Mouse (Mus musculus) c-Kit-positive CD71-negative TER-119-negative erythroid progenitor cells, embryonic 14.5 days (primary cell): ENCODE measurements around the gene Dusp6.
"Not testable (repeated sequence)": the region's sequence is repeated elsewhere in the genome, so short reads cannot be mapped to it uniquely, and the experiment has no call there.

Experiments used
- DNase-seq: peaks from one replicate; pipeline ENCODE4 v3.0.0-alpha.2; 2013; ENCODE audit warnings: low read depth

Gene Dusp6

DNA sequence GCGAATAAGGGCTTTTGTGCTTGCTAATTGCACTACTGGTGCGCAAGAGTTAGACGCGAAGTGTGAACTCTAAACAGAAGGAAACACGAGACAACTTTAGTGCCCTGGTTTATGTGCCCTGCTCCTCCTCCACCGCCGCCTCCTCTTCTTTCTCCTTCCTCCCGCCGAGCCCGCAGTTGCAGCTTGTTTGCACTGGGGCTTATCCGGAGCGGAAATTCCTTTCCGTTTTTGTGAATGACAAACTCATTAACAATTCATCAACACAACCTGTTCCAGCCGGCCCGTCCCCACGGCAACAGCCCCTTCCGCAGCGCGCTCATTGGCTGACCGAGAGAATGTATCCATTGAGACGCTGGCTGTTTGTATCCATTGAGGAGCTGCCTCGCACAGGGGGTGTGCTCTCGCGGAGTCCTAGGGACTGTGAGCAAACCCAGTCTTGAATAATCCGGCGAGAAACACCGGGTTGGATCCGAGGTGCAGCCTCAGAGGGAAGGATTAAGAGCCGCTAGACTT lies at the start of gene Dusp6:
Gene Dusp6 (plus strand): TSS at position 365 of the 513 bp plus-strand sequence.
- peak; percentile 95 for DNase-seq

DNA sequence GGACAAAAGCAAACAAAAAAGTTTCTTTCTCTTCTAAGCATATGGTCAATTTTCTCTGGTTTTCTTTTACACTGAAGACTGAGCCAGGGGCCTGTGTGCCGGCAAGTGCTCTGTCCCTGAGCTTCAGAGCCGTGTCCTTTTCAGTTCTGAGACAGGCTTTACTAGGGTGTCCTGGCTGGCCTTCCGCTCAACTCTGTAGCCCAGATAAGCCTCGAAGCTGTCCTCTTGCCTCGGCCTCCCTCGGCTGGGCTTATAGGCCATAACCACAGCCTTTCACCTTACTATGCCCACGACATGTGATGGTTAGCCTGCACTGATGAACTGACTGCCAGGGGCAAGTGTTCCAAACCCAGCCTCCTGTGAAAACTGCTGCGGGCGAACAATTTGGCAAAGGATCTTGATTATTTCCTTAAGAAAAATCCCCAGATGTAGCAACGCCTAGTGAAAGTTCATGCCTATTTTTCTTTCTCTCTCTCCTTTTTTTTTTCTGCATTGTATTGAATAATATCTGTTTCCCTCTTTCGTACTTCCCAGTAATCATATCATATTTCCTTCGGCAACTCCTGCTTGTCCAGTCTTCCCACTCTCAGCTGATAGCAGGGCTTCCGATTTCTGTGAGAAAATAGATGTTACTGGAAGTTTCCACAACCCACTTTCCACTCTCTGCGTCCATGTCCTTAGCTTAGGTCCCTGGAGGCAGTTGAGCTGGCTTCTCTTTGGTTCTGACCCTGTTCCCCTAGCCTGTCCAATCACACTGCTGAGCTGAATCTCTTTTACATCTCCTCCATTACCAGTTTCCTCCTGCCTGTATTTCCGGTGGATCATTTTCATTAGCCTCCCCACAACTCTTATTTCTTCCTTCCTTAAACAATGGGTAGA lies 48.4 kb upstream of the Dusp6 start:
- no peak for DNase-seq

DNA sequence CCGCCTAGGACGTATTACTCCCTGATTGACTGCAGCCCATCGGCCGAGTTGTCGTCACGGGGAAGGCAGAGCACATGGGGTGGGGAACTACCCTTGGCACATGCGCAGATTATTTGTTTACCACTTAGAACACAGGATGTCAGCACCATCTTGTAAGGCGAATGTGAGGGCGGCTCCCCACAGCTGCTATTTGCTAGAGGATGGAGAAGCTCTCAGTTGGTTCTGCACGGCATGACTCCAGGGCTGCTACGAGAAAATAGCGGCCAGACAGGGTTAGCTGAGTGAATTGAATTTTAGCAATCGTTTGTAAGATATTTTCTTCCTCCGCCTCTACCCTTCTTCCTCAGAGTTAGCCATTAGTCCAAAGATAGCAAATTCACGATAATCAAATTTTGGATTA lies 46.5 kb upstream of the Dusp6 start:
- not testable (repeated sequence) for DNase-seq

DNA sequence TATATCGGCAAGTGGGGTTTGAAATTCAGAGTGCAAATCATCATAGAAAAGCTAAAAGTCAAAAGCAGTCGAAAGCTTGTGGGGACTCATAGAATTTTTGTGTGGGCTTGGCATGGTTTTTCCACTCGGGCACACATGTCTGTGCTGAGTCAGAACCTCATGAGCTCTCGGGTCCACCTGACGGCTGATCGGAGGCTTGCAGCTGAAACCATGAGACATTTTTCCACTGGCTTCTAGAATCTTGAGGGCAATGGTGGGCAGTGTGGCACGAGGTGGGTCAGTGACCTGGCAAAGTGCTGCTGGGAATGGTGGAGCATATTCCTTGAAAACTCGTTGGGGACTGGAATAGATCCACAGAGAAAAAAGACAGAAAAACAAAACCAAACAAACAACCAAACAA lies 41.5 kb upstream of the Dusp6 start:
- no peak for DNase-seq

DNA sequence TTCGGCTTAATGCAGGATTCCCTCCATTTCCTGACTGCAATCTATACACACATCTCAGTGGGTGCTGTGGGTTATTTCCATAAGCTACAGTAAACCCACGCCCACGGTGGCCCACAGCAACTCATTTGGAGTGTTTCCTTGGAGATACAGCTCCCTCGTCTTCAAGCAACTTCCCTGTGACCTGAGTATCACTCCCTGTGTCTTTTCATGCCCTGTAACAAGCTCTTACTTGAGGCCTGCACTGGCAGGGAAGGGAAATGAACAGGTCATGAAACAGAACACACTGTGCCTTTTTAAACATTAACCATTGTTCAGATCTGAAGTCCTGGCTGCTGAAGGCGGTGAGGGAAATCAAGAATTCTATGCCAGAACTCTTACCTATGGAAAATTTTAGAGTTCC lies 40.3 kb upstream of the Dusp6 start:
- DNase-seq: no peak

DNA sequence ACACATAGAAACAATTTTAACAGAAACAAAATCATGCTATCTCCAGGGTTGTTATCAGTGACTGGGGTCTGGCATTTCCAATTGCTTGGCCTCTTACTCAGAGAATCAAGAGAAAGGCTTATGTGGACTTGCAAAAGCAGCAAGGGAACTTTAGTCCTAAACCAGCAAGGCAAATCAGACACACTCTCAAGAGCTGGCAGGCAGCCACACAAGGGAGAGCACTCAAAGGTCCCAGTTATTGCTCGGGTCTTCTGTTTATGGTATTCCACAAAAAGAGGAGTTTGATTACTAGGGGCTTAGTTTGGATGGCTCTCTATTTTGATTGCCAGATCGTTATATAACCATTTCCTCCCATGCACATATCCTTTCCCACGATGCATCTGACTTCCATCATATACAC lies 38.8 kb upstream of the Dusp6 start:
- DNase-seq: no peak

DNA sequence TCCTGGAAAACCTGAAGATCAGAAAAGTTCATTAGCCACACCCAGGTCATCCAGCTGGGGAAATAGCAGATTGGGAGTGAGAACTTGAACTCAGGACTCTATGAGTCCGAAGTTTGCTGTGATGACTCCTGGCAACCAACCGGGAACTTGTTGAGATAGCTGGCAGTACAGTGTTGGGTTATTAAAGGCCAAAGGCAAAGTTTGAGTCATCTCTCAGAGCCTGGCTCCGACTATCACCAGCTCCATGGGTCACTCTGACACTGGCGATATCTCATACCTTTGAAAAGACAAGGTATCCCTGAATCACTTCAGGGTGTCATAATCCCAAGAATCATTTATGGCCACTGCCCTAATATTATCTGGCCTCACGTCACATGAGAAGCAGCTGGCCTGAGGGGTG lies 36.2 kb upstream of the Dusp6 start:
- DNase-seq: no peak

DNA sequence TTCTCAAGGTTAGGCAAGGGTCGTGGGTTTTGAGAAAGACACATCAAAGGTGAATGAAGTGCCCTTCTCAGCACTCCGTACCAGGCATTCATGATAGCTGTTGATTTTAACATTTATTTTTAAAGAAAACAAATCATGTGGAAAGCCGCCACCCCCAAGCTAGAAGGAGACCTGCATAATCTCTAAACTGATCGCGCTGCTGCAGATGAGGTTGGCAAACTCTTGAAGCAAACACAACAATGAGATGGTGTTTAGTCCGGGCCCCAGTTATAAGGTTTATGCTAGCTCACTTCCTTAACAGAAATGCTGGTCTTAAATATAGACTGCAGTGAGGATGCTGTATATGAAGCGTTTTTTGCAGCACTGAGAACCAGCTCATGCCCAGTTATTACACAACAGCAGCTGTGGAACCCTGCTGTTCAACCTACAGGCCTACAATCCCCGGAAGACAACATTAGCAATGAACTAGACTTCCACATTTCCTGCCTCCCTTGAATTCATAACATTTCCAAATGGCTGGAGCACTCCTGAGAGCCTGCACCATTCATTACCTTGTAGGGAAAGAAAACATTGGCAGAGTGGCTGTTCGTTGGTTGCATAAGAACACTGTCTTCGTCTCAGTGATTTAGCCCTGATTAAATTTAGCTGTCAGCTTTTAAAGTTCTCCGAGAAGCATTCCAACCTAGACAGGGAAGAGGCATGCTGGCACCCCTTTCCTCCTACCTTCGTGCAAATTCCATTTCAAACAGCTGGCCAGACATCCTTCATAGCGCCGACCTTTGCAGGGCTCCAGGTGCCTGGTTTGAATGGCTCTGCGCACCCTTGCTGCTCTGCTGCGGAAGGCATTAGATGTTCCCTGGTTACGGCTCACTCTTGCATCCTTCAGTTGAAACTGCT lies 34.8 kb upstream of the Dusp6 start:
- no peak for DNase-seq

DNA sequence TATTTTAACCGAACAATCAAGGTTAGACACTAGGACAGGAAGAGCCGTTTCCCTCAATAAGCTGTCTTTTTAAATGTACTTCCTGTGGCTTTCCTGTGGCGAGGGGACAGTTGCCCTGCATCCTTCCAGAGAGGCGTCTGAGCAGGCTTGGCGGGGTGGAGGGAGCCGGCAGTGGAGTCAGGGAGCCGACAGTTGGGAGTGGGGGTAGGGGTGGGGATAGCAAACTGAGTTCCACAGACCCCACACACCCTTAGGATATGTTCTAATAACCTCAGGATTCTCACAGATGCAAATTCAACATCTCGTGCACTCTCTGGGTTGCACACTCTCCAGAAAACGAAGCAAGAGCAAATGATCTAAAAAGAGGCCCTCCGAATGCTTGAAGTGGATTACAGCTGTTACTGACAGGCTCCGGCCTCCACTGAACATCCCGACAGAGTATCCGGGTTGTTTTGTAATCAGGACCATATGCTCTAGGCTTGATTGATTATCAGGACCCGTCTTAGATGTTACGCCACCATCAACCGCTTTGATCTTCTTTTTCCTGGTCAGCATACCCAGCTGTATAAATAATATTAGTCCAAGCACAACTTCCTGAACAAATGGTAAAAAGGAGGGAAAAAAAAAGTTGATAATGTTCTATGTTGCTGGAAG lies 33.9 kb upstream of the Dusp6 start:
- no peak for DNase-seq

DNA sequence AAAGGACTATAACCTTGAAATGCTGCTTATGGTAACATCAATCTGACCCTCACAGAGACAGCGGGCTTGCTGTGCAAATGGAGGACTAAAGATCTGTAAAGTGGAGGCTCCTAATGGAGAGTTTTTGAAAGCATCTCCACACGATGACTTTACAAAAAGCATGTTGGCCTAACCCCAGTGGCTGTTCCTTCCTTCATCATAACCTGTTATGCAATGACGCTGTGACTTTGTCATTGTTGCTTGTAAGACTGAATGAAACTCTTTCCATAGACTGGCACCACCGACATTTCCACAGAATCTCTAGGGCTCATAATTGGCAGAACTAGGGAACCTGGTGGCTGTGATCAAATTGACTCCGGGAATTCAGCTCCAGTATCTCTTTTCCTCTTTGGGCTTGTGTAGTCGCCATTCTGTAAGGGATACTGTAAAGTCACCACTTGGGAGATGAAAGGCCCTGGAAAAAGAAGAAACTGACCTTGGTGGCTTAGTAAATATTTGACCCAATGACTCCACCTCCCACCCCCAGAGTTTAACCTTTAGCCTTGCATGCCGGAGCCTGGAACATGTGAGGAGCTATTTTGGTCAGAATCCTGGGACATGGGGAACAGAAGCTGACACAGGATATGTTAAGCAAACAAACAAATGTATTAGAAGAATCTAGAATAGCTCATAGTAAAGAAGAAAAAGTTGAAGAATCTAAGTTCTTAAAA lies 30.4 kb upstream of the Dusp6 start:
- no peak for DNase-seq

DNA sequence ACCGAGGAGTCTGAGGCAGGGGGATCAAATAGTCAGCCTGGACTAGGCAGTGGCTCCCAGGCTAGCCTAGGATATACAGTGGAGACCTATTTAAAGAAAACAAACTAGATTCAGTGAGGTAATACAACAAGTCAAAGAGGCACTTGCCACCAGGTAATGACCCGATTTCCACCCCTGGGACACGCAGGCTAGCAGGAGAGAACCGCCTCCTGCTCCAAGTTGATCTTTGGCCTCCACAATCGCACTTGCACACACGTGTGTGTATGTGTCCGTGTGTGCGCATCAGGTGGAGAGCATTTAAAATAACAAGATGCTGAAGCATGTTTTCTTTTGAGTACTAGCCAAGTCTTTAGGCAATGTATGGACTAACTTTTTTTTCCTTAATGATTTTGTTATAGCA lies 28.7 kb upstream of the Dusp6 start:
- no peak for DNase-seq

DNA sequence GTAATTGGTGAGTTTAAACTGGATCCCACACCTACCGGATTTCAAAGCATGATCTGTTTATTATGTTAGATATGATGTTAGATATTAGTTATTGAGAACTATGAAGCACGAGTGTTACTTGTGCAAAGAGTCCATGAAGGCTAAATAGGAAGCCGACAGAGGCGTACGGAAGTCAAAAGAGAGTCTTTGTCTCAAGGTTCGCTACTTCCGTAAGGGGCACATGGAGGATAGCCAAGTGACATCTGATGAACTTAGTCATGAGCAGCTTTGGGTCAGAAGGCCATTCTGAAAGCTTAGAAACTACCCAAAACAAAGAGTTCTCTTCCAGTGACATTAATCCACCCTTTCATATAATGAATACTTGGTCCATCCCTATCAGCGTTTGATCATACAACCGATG lies 27.9 kb upstream of the Dusp6 start:
- DNase-seq: no peak

DNA sequence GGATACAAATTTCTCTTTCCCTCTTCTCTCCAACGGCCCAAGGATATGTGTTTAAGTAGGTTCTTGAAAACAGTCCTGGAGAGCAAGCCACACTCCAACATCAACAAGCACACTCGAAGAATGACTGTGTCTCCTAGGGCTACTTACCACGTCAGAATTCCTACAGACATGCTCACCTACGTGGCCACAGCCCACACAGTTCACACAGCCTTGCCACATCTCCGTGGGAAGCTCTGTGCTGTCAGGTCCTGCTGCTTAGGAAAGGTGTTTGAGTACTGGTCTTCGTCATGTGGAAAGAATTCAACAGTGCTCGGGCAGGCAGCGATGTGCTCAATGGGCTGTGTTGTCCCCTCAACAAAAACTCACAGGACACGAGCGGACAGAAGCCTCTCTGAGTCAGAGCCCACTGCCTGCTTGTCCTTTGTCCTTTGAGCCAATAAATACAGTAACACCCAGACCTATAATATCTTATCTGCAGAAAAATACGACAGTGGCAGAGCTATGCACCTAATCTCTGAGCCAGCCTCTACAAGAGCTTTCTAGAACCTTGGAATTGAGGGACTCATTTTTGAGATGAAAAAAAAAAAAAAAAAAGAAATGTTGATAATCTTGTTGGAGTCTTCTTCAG lies 25.7 kb upstream of the Dusp6 start:
- no peak for DNase-seq

DNA sequence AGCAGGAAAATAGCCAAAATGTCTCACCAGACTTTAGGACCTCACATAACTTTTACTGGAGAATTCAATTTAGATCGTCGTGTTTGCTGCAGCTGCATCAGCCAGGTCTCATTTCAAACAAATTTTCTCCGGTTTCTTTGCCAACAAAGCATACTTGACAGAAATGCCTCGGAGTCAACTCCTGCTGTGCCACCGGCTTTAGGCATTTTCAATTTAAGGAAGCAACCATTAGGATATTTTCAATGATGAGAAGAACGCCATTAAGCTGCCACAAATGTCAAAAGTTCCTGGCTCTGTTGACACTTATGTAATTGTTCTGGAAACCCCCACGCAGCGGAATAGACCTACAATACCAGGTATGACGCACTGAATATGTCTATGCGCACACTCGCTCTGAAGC lies 24.5 kb upstream of the Dusp6 start:
- no peak for DNase-seq

DNA sequence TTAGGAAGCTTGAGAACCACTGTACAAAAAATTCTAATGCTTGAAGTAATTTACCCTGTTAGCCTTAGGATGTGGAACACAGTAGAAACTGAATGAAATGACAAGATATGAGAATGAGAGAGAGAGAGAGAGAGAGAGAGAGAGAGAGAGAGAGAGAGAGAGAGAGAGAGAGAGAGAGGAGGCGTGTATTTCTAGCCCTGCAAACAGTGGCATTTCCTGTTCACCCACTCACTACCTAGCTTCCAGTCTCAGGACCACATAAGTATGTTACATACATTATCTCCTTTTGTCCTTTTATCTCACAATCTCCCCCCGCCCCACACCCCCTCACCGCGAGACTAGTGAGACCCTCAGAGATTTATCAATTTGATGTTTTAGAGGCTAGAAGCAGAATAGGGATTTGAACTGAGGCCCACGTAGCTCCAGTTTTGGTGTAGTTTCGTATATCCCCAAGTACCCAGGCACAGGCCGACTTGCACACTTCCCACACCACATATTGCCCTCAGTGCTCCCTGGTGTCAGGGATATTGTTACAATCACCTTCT lies 21.7 kb upstream of the Dusp6 start:
- no peak for DNase-seq

DNA sequence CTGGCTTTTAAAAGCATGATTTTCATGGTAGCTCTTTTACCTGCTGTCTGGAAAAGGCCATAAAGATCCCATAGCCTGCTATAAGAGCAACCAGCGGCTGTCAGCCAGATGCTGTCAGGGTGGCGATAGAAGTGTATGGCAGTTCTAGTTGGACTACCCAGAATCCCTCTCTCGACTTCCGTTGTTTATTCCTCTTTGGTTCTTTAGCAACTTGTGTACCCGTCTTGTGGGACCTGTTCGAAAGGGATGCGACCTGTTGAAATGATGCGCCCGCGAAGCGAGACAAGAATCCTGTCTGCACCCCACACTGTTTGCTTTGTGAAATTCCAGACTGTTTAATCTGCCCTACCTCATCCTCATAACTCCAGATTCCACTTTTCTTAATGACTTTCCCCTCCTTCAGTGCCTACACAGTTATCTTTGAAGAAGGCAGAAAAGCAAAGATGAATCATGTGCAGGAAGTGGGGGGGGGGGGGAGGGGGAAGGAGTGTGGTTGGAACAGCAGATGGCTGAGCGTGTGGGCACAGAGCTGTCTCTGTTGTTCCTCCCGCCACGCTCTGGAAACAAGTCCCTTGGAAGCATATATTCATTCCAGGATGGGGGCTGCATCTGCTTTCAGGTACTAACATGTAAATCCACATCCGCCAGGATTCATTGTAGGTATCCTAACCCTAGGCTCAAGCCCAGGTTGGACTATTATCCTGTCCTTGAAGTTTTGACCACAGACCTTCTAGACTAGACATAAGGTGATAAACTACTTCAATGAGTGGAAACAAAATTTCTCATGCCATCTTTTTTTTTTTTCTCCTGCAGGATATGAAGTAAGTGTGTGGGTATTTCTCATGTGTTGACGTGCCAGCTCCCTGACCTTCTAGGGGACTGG lies 21.0 kb upstream of the Dusp6 start:
- no peak for DNase-seq

DNA sequence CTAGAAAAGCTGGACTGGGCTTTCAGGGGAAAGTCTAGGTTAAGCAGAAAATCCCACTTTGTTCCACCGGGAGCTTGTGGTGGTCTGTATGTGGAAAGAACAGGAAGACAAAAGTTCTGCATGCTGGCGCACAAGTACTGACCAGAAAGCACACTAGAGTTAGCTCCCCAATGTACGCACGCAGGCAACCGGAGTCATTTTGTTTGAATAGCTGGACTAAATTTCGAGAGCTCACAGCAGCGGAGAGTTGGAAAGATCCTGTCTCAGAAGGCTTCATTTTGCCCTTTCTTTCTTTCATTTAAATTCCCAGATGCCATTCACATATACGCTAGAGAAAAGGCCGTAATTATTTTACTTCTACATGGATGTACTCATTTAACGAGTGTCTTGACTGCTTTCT lies 20.3 kb upstream of the Dusp6 start:
- DNase-seq: no peak

DNA sequence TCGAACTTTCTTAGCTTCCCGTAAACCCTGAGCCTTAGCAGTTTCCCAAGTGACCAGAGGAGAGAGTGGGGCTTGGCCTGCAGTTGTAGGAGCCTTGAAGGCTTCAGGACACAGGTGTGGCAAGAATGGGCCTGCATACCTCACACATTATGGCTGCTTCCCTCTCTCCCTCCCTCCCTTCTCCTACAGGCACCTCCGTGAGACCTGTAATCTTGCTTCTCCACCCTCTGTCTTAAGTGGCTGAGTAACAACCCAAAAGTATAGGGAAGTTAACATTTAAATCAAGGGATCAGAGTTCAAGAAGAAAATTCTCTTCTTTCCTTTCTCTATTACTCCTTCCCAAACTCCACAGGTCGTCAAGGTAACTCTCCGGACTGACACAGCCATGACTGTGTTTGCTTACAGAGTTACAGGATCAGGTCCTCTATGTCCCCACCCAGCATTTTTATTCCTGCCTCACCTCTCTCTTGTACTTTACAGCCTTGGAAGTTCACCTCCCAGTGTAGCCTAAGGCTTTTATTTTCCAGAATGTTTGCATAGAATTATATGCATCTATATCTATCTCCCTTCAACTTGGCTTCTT lies 19.0 kb upstream of the Dusp6 start:
- DNase-seq: no peak

DNA sequence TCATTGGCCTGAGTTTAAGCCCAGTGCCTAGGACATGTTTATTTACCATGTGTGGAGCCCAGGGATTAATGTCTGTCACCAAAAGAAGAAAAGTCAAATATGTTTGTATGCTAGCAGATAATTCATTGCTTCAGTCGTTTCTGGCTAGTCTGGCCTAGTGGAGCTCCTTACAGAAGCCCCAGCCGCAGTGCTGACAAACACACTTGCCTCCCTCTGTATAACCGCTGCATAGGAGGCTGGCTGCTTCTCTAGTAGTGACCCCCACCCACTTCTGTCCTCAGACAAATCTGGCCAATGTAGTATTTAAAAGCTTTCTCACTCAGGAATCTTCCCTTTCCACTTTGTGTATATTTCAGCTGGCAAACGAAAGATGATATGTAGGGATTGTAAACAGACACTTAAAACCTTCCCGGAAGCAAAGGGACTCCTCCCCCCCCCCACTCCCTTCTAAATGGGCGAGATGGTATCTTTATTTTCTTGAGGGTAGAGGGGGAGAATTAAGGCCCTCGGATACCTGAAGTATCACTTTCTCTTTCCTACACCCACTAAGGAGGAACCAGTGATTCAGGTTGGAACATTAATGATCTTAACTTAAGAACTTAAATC lies 18.3 kb upstream of the Dusp6 start:
- DNase-seq: no peak
